Mouse (Mus musculus) cerebellum, adult (tissue): ENCODE data around the gene Mpl.
A peak's percentile ranks its signal among the peaks of the same experiment; 100 is the strongest.

ENCODE experiments used
- ATAC-seq: cut with Nextera tagmentation; 2 replicates; pipeline ENCODE4 v1.9.2; 2017; ENCODE audit warnings: mild to moderate bottlenecking, moderate library complexity, mixed read lengths; ENCODE audit not compliant: insufficient number of reproducible peaks, low FRiP score, low TSS enrichment

The Mpl gene

GRCm38 (mm10) chr4:118428531-118429214, 28.6 kb downstream of the Mpl start:
- ATAC-seq = peak; percentile 16; the same call in 1 of the 2 replicates

DNA sequence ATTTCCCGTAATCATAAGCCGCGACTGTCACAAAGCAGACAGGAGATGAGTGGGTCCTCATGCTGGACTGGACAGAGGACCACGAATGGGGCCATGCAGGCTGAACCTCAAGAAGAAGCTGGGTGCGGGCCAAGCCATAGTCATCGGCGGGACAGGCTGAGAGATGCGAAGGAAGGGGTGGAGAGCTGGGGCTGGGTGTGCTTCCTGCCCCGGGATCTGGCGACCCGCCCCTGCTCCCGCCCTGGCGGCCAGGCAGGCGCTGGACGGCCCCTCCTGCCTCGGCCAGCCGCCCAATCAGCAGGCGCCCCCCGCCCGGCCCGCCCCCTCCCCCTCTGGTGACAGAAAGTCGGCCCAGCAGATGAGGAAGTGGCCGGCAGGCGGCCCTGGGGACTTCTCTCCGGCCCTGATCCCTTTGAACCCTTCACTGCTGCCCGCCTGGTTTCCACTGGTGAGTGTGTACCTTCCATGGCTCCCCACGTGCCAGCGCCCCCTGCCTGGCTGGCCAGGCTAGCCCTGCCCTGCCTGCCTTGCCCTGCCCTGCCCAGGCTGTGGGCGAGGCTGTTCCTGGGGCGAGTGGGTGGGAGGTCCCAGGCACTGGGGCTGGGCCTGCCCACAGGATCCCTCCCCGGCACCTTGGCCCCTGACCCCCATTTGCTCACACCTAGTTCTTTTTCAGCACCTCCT, 29.4 kb downstream of the Mpl start, which contains the start of gene Elovl1:
Gene Elovl1 (plus strand): TSS at position 326 of the 684 bp plus-strand sequence.
- ATAC-seq = peak; percentile 45

- ATAC-seq = no peak
Measured at GRCm38 (mm10) chr4:118427415-118427767, 29.9 kb downstream of the Mpl start.

DNA sequence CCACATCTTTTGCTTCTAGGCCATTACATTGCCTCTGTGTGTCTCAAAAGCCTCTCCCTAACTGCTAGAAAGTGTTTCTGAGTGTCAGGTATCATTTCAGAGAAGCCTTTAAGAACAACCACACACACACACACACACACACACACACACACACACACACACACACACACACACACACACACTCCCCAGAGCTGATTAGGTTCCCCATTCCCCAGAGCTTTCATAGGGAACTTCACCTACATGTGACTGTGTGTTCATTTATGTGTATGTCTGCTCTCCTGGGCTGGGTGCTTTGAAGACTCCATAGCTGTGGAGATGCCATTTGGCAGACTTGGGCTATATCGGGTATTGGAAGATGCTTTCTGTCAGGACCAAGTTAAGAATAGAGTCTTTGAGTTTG, 31.9 kb downstream of the Mpl start:
- no peak for ATAC-seq

- no peak for ATAC-seq
Measured at GRCm38 (mm10) chr4:118424541-118425160, 32.7 kb downstream of the Mpl start.

- ATAC-seq = no peak
Measured at GRCm38 (mm10) chr4:118421384-118421783, 35.9 kb downstream of the Mpl start.

DNA sequence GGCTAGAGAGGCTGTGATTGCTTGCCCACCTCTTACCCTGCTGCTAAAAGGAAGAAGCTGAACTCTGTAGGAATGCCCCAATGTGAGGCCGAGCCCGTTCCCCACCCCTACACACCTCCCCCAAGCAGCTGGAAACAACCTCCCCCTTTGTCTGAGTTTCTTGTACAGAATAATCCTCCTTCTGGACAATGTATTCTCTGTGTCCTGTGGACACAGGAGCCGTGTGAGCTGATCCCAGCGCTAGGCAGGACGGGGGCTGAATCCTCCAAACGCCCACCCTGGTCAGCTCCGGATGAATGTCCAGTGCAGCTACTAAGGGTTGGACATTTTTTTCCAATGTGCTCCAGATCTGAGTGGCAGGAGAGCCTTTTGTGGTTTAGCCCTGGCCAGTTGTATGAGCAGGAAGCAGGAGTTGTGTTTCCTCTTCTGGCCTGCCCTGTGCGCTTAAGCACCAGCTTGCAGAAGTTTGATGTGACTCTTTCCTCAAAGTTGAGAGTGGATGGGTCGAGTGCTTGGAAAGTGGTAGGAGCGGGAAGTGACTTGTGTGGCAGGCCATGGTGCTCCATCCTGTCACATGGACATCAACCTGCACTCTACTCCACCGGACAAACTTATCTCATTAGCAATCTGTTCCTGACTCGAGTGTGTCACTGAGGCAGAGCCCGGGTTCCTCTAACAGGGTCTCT, 40.1 kb downstream of the Mpl start:
- ATAC-seq = no peak

GRCm38 (mm10) chr4:118416329-118416728, 41.0 kb downstream of the Mpl start:
- no peak for ATAC-seq

DNA sequence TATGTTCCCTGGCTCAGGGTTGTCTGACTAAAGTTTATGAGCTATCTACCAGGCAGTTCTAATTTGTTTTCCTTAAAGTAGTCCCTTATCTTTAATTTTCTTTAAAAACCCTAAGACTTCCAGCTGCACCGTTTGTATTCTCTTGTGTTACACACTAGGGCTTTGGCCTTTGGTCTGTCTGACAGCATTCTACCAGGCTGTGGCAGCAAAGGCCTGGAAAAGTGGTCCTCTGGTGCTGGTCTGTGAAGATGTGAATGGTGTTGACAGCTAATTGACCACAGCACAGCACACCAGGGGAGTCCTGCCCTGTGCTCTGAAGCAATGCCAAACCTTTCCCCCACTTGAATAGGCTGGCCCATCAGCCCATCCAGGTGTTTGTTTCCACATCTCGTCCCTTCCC, 41.5 kb downstream of the Mpl start:
- no peak for ATAC-seq

GRCm38 (mm10) chr4:118413553-118413952, 43.8 kb downstream of the Mpl start:
- ATAC-seq = no peak

GRCm38 (mm10) chr4:118410871-118411270, 46.4 kb downstream of the Mpl start:
- no peak for ATAC-seq

DNA sequence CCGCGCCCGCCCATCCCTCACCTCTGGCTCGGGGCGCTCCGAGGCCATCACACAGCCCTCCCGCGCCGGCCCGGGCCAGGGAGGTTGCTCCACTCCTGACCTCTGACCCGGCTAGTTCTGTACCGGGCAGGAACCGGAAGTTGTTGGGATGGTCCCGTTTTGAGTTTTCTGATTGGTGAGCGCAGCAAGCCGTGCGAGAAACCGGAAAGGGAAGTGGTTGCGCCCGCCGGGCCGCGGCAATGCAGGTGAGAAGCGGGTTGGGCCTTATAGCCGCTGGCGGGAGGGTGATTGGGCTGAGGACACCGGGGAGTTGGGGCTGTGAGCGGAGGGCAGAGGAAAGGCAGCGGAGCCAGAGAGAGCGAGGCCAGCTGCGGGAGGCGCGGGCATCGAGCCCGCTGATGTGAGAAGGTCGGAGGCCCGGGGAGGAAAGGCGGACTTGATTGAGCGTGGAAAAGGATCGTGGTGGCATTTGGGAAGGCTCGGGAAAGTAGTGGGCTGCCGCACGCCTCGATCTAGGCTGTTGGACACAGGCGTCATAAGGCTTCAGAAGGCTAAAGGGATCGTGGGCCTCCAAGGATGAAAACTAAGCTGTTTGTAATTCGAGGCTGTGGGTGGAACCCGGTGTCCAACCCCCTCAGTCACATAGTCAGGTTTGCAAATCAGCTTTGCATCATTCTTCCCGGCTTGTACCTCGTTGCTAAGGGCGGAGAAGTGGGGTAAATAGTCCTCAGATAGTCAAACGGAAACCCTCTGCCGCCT, 48.0 kb downstream of the Mpl start, which contains the start of the genes Szt2 and Med8:
Gene Szt2 (minus strand): TSS at position 132 of the 759 bp plus-strand sequence.
Gene Med8 (plus strand): TSS at position 196 of the 759 bp plus-strand sequence.
- ATAC-seq = peak; percentile 96

DNA sequence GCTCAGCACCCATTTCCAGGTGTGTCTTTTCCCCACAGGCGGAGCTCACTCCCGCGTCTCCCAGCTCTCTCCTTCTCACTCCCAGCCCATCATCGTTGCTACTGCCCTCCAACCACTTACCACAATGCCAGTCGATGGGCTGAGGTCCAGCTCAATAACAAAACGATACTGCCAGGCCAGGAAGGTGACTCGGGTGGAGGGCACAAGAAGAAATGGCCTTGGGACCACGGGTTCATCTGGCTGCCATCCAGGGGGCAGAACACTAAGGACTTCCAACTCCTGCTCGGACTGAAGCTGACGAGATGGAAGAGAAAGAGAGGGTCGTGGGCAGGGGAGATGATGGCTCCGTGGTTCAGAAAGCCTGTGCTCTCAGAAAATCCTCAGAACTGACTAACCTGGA, 54.6 kb downstream of the Mpl start:
- no peak for ATAC-seq

DNA sequence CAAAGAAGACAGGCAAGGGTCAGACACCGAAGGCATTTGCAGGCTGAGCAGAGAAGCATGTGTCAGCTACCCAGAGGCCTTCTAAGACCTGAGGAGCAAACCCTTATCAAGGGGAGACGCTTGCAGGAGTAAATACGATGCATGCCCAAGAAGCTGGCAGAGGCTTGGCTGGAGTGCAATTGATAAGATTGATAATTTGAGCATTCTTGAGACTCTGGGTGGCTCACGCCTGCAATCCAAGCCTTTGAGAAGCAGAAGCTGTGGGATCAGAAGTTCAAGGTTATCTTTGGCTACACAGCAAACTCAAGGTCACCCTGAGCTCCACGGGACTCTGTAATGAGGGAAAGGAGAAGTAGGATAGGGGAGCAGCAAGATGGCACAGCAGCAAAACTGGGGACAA, 55.4 kb downstream of the Mpl start:
- no peak for ATAC-seq

- ATAC-seq = no peak
Measured at GRCm38 (mm10) chr4:118401421-118401820, 55.9 kb downstream of the Mpl start.

DNA sequence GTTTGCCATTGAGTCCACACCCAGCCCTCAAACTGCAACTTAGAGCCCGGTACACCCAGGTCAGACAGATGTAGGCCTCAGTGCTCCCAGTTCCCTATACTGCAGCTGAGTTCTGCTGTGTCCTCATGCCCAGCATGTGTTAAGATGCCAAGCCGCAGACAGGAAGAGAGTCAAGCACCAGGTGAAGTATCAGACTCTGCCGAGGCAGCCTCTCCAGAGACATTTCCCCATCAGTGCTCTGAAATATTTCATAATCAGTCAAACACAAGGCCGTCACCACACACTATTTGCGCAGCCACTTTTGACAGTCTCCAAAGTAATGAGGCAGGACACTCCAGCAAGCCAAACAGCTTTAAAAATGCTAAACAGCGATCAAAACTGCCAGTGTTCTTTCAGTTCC, 58.9 kb downstream of the Mpl start:
- no peak for ATAC-seq

GRCm38 (mm10) chr4:118396433-118396832, 60.9 kb downstream of the Mpl start:
- ATAC-seq = no peak

DNA sequence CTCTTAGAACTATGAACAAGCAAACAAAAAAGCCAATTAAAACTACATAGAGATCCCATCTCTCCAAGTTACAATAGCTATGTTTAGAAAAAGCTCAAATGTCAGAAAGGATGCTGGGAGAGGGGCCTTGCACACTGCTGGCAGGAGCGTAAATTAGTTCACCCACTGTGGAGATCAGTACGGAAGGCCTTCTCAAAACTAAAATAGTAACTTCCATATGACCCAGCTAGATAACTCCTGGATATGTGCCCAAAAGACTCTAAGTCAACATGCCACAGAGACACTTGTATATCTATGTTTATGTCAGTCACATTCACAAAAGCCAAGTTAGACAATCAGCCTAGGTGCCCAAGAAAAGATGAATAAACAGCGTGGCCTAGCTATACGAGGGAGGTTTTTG, 62.0 kb downstream of the Mpl start:
- ATAC-seq = no peak

GRCm38 (mm10) chr4:118394505-118394904, 62.8 kb downstream of the Mpl start:
- ATAC-seq = no peak
